Mouse (Mus musculus) layer of hippocampus, adult 2 months (tissue): Measurements from ENCODE around the gene Zfp575. TPM values are rescaled to one million over a fixed set of nuclear protein-coding genes. Genes with fewer than 3 reads are reported as not detected.

ENCODE experiments used
- DNase-seq, 2 experiments: peaks; one replicate each; pipeline ENCODE4 v3.0.0; 2022; ENCODE audit warnings: low spot score in 2 of 2
- H3K27ac ChIP-seq: fragments of 200-600 bp; 2 replicates; pipeline ENCODE4 v1.8.1; 2022
- H3K4me3 ChIP-seq: fragments of 200-600 bp; 2 replicates; pipeline ENCODE4 v1.8.1; 2022; ENCODE audit warnings: mild to moderate bottlenecking
- CTCF ChIP-seq: fragments of 200-600 bp; conservative IDR thresholded peaks from 2 replicates; pipeline ENCODE4 v1.8.1; 2022; ENCODE audit warnings: antibody characterized with exemption, mild to moderate bottlenecking, moderate library complexity
- total RNA-seq, 2 experiments: library from RNA; stranded (reverse); gene quantifications; 2 replicates each; pipeline ENCODE4 v1.2.3; 2021

Gene Zfp575
- total RNA-seq, 2 experiments from 2014 or later: 5.2 to 6.7 TPM

DNA sequence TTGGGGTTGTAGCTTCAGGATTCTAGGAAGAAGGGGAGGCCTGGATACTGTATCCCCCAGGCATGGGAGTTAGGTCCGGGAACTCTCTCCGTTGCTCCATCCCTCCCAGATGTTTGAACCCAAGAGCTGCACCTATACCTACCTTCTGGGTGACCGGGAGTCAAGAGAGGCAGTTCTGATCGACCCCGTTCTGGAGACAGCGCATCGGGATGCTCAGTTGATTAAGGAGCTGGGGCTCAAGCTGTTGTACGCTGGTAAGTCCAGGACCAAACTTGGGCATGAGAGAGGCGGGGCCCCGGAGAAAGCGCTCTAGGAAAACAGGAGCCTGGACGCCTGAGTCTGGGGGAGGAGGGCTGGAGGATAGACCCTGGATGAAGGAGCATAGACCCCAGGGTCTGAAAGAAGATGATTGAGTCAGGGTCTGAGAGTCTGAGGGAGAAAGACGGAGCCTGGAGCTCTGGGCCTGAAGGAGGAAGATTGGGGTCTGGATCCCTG is 6.9 kb upstream of the Zfp575 start:
- no peak for DNase-seq
- Histone ChIP-seq H3K27ac (peak overlapping the region; percentile 83; the same call in 1 of the 2 replicates), H3K4me3 (peak overlapping the region; percentile 89)
- no peak for TF ChIP-seq CTCF

DNA sequence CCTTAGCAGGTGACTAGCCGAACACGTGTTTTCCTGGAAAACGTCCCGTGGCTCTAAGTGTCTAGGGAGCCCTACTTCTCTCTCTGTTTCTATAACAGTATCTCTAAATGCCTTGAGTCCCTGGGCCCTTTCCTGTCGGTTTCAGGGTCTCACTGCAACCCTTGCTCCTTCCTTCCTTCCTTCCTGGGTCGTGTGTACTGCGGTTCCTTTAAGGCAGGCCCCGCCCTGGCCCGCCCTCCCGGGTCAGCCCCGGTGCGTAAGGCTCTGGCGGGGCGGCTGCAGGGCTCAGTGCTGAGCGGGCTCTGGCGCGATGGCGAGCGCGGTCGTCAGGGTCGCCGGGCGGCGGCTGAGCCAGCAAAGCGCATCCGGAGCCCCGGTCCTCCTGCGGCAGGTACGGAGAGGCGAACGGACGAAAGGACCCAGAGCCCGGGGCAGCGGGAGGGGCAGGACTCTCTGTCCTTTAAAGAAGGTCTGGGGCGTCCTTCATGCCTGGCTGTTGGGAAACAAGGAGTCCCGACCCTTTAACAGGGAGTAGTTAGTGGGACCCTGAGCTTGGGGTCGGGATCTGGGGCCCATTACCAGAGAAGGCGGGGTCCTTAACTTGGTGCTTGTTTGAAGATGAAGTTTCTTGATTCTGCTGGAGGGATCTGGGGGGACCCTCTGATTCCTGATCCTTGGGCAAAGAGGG is 6.3 kb upstream of the Zfp575 start:
- no peak for TF ChIP-seq CTCF
- Histone ChIP-seq H3K4me3 (peak overlapping the region; percentile 89), H3K27ac (peak overlapping the region; percentile 83)
- peak; percentile 58 to 66 for DNase-seq

DNA sequence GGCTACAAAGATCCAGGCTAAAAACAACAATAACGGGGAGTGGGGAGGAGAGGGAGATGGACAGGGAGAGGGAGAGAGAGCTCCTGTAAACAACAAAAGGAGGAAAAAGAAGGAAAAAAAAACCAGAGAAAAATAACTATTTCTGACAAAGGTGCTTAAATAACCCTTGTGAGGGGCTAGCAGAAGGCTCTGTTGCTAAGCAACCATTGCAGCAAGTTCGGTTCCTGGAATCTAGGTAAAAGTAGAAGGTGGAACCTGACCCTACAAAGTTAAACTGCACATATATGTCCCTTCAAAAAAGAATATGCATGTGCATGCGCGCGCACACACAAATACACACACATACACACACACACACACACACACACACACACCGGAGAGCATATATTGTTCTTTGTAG is 5.3 kb upstream of the Zfp575 start:
- no peak for TF ChIP-seq CTCF
- no peak for DNase-seq
- no peak overlapping the region for H3K27ac ChIP-seq
- H3K4me3 ChIP-seq: no peak overlapping the region

DNA sequence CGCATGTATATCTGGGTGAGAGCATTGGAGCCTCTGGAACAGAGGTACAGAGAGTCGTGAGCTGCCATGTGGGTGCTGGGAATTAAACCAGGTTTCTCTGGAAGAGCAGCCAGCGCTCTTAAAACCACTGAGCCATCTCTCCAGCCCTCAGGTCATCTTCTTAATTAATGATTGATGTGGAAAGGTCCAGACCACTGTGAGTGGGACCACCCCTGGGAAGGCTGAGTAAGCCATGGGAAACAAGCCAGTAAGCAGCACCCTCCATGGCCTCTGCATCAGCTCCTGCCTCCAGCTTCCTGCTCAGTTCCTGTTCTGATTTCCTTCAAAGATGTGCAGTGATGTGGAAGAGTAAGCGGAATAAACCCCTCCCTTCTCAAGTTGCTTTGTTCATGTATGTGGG is 4.7 kb upstream of the Zfp575 start:
- Histone ChIP-seq H3K4me3 (no peak overlapping the region), H3K27ac (no peak overlapping the region)
- TF ChIP-seq CTCF: no peak
- no peak for DNase-seq

DNA sequence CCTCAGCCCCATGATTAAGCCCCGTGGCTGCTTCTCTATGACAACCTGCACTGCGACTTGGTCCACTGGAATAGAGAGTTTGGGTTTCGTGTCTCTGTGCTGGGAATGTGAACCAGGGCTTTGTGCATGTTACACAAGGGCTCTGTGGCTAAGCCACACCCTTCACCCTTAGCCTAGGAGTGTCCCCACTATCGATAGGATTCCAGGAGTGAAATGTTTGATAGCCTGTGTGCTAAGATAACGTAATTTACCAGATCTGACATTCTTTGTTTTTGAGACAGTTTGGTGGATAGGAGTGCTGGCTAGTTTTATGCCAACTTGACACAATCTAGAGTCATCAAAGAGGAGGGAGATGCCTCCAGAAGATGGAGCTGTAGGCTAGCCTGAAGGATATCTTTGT is 4.3 kb upstream of the Zfp575 start:
- no peak for DNase-seq
- Histone ChIP-seq H3K27ac (no peak overlapping the region), H3K4me3 (no peak overlapping the region)
- peak; percentile 48 for TF ChIP-seq CTCF

DNA sequence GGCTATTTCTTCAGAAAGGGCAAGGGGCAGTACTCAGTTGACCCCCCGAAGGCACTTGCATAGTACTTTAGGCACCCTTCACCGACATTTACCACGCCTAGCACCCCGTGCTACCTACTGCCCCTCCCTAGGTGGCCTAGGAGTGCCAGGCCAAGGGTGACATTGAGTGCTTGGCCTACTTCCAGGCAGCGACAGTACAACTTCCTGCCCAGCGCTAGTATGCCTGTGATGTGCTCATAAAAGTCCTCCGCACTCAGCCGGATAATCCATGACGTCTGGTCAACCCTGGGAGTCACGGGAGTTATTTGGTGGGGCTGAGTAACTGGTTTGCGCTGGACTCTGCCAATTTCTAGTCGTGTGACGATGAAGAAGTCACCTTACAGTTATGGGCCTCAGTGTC is 895 bp upstream of the Zfp575 start:
- Histone ChIP-seq H3K27ac (no peak overlapping the region), H3K4me3 (no peak overlapping the region)
- no peak for TF ChIP-seq CTCF
- no peak for DNase-seq

DNA sequence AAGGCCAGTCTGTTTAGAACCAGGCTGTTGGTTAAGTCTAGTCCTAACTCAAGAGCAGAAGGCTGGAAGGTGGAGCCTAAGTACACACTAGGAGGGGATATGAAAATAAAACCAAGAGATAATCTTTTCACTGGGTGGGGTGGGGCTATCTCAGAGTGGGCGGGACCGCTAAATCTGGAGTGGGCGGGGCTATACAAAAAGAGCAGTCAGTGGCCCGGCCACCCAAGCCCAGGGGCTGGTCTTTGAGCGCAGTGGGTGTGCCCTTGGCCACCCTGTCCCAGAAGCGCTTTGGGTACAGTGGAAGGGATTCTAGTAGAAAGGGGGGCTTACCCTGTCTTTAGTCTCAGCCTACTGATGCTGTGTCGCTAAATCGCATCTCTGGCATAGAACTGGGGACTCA is 613 bp downstream of the Zfp575 start:
- TF ChIP-seq CTCF: no peak
- Histone ChIP-seq H3K27ac (peak overlapping the region; percentile 91; the same call in 1 of the 2 replicates), H3K4me3 (peak overlapping the region; percentile 73)
- DNase-seq: no peak

DNA sequence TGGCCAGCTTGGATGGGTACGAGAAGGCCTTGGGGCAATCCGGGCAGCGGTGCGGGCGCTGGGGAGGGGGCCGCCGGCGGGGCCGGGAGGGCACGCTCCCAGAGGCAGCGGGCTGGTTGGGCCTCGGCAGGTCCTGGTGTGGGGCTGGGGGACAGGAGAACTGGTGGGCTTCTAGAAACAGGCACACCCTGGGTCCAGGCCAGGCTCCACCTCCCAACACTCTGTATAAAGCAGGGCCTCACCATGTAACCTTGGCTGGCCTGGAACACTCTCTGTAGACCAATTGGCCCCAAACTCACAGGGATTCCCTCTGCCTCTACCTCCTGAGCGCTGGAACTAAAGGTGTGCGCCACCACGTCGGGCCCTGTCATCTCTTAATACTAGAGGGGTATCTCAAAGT is 1.4 kb downstream of the Zfp575 start:
- Histone ChIP-seq H3K27ac (no peak overlapping the region), H3K4me3 (no peak overlapping the region)
- no peak for TF ChIP-seq CTCF
- DNase-seq: no peak

DNA sequence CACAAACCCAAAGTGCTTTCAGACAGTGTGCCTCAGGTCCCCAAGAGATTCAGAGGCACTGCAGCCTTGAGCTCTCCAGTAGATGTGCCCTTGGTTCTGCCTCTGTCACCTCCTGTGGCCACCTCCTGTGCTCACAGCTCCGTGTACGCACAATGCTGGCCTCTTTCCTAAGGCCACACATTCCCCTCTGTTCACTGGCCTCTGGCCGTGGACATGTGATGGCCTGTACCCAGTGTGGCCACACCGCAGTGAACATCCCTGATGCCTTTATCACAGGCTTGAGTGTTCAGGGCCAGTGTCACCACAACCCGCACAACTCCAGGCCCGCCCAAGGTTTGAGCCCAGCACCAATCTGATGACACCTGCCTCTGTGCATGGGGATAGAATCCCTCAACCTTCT is 2.6 kb downstream of the Zfp575 start:
- H3K4me3 ChIP-seq: no peak overlapping the region
- TF ChIP-seq CTCF: no peak
- no peak for DNase-seq
- H3K27ac ChIP-seq: no peak overlapping the region

DNA sequence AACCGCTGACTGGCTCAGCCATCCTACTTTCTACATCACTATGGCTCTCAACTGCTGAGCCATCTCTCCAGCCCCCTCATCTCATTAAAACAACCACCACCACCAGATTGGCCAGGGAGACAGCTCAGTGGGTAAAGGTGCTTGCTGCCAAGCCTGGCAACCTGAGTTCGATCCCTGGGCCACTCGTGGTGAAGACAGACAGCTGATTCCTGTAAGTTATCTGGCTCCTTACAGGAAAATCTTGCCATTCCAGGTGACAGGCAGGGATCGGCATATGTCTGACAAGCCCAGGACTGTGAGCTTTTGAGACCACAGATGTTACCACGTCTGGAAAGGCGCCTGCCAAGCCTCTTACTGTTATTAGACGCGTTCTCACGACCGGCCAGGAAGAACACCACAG is 9.6 kb downstream of the Zfp575 start:
- no peak for DNase-seq
- TF ChIP-seq CTCF: no peak
- Histone ChIP-seq H3K27ac (no peak overlapping the region), H3K4me3 (no peak overlapping the region)

DNA sequence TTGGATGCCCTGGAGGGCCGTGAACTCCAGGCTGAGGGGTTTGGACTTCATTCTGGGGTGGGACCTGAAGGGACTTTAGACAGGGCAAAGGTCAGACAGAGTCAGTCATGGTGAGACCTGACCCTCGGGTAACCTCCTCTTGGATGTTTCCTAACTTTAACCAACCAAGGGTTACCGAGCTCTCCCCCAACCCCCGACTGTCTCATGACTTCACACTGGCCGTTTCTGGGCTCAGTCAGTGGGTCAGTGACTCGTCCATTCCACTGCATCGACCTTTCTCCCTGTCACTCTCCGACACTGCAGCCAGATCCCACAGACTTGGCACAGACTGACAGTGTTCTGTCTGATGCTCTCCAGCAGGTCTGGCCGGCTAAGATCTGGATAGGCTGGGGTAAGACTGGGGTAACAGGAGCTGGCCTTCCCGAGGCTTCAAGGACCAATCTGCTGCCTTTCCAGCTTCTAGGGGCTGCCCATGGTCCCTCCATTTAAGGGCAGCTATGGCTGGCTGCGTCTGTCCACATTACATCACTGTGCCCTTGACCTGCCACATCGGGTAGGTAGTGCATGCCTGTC is 13.1 kb downstream of the Zfp575 start:
- TF ChIP-seq CTCF: no peak
- Histone ChIP-seq H3K4me3 (no peak overlapping the region), H3K27ac (no peak overlapping the region)
- DNase-seq: no peak

DNA sequence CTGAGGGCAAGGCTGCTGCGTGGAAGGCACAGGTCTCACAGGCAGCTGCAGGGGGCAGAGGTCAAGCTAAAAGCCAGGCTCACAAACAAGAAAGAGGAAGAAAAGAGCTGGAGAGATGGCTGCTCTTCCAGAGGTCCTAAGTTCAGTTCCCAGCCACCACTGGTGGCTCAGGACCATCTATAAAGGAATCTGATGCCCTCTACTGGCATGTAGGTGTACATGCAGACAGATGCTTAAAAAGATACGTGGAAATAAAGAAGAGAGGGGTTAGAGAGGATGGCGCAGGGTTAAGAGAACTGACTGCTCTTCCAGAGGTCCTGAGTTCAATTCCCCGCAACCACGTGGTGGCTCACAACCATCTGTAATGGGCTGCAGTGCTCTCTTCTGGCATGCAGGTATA is 15.0 kb downstream of the Zfp575 start:
- DNase-seq: no peak
- Histone ChIP-seq H3K4me3 (no peak overlapping the region), H3K27ac (no peak overlapping the region)
- peak; percentile 70 for TF ChIP-seq CTCF

DNA sequence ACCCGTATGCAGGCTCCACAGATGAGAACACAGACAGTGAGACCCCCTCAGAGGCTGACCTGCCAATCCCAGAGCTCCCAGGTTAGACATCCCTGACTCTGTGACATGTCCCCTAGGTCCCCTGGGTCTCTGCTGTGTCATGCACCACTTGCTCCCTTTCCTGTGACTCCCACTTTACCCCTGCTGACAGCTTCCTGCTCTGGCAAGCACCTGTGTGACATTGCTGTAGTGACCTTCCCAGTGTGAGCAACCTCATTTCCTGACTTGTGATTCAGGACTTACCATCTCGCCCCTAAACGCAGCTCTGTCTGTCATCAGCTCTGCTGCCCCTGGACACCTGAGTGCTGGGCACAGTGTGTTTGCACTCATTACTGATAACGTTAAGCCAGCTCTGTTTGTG is 16.4 kb downstream of the Zfp575 start:
- H3K27ac ChIP-seq: no peak overlapping the region
- no peak overlapping the region for H3K4me3 ChIP-seq
- TF ChIP-seq CTCF: no peak
- no peak for DNase-seq

DNA sequence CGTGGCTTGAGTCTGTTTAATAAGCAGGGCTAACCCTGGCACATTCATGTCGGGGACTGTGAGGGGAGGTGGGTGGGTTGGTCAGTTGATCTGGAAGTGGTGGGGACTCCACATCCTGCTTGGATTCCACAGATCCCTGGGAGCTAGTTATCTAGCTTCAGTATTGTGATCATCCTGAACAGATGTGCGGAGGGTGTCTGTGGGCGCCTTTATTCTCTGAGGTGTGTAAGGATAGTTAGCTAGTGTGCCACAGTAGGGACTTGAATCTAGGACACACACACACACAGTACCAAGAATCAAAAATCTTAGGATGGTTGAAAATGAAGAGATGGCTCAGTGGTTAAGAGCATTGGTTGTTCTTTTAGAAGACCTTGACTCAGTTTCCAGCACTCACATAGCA is 18.9 kb downstream of the Zfp575 start:
- H3K27ac ChIP-seq: no peak overlapping the region
- no peak overlapping the region for H3K4me3 ChIP-seq
- DNase-seq: no peak
- TF ChIP-seq CTCF: no peak
